Mouse (Mus musculus): ENCODE measurements at regions not wholly inside any gene's neighbourhood (a gene's known extent, or its start where the extent isn't known, plus 50 kb on each side); places are given as distances from the start of the nearest gene placed in this dataset.

DNA sequence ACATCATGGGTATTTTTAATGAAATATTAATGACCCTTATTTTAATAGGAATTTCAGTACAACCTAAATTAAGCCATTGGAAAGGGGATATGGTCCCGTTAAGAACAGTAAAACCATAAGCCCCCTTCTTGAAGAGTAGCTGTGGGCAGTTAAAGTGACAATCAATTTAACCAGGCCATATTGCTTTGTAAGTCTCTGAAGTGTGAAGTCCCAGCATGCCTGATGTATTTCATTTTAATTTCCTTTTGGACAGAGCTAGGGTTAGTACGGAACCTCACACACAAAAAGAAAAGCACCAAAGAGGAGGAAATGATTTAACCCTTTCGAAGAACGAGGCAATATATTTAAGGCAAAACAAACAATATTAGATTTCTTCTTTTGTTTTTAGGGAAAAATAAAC is 640.9 kb downstream of the Kcnj2 start:
- DNase-seq (ENCODE audit: low spot score in 2 of 2), result no peak

DNA sequence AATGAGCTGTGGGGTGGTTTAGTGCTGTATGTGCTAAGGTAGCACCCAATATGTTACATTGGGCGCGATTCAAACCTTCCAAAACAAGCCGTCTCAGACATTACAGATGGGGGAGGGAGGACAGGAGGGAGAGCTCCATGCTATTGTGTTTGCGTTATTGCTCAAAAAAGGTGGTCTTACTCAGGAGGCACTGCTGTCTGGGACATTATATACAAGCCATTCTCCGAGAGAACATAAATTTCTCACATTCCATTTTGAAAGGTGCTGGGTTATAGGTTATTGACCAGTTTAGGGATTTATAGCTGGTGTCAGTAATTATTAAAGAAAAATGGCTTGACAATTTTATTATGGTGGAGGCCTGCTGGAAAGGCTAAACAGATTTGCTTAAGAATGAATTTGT is 649.4 kb downstream of the Kcnj2 start:
- DNase-seq (ENCODE audit: low spot score in 2 of 2), result no peak

DNA sequence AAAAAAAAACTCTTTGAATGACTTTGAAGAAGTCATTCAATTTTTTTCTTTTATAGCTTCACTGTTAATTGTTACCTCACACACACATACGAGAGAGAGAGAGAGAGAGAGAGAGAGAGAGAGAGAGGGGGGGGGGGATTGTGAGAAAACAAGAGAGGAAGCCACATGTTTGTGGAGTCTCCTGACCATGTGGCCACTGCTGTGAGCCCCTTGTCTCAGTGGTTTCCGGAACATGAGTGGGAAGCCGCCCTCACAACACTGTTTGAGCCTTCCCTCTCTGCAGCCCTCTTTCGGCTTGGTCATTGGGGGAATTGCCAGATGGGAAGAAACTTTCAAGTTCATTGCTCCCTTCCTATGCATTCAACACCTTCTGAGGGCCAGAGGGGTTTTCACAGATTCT is 656.3 kb downstream of the Kcnj2 start:
- DNase-seq (ENCODE audit: low spot score in 2 of 2), result no peak

DNA sequence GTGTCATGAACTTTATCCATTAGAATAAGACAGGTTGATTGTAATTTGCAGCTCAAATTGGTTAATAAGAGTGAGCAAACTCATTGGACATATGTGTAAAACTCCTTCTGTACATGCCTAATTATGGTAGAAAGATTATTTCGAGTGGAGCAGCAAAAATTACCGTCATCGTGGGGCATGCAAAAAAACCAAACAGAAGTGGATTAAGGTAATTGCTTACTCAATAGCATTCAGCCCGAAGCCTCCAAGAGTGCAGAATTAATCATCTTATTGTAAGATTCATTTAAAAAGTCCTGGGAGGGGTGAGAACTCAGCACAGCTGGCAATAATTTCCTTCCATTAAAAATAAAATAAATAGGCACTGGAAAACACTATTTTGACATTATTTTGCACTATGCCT is 662.2 kb downstream of the Kcnj2 start:
- DNase-seq (ENCODE audit: low spot score in 2 of 2), result no peak

DNA sequence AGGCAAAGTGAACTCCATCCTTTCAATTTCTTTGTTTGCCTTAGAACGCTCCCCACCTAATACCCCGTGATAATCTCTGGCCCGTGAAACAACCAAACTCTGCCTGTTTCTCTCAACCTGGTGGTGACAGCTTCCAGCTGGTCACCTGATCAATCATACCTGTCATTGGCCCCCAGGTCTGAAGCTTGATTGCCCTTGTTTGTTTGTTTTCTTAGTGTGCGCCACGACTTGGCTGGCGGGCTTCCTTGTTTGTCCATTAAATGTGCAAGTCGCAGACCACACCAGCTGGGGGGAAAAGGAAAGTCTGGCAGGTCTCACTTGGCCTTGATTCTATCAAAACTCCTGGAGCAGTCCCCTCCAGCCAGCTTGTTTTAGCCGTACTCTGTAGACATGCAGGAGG is 666.1 kb downstream of the Kcnj2 start:
- DNase-seq (ENCODE audit: low spot score in 2 of 2), result no peak

DNA sequence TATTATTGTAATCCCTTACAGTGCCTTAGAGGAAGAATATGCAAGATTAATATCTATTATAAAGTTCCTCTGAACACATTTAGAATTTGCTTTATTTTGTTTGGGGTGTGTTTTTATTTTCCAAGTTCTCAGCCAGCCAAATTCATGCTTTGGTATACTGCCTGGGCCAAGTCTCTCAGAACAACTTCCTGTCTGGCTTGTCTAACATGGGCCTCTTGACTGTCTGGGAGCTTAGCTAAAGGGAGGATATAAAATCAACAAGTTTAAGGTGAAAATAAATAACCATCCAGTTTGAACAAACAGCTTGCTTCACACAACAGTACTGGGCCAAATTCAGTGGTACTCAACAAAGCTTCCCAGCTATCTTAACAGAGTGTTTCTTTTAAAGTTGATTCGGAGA is 669.5 kb downstream of the Kcnj2 start:
- DNase-seq (ENCODE audit: low spot score in 2 of 2), result no peak

DNA sequence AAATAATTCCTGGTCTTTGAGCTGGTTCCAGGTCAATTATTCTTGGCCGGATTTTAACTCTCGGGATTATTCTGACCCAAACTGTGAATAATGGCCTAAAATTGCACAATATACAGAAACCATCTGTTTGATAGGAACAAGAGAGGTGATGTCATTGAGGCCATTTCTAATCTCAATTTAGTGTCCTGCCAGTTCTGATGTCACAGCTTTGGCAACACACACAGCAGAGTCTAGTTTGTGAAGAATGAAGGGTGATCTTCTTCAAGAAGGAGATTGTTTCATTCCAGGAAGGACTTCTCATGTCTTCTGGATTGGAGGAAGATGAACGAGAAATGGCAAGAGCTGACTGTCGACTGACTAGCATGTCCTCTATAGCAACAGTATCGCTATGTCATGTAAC is 670.0 kb downstream of the Kcnj2 start:
- DNase-seq (ENCODE audit: low spot score in 2 of 2), result no peak

DNA sequence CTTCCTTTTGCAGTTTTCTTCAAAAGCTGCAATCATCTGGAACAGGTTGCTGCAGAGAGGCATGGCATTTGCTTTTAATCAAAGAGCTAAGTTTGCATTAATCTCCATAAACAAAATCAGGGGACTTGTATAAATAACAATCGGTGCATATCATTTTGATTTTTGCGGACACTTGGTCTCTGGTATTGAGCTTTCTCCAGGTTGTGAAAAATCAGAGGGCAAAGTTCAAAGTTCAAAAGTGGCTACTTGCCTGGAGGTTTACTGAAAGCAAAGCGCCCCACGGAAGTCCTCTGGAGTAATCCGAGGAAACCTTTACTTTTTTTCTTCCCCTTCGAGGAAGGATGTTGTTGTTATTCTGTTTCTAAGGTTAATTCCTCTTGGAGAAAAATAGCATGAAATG is 677.4 kb downstream of the Kcnj2 start:
- DNase-seq (ENCODE audit: low spot score in 2 of 2), result no peak

DNA sequence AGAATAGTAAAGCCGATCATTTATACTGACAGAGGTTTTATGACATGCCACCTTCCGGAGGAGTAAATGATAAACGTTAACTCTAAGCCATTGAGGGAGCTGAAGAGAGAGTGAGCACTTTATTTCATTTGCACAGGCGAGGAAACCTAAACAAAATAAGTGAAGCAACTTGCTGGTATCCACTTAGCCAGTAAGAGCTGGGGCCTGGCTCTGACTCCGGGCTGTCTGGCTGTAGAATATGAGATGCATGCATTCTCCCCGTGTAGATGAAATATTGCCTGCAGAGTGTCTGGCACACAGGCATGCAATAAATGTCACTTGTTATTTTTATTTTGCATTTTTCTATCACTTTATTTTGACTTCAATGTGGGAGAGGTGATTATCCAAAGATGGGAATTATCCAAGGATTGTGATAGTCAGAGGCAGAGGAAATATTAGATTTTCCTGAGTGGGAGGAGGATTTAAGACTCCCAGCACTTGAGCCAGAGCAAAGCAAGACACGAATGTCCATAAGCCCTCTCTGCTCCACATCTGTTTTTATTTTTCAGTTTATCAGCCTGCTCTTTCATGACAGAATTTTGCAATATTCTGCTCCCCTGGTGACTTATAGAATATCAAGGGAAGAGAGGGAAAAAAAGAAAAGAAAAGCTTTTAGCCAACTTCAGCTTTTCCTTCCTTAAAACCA is 681.4 kb downstream of the Kcnj2 start:
- DNase-seq (ENCODE audit: low spot score in 2 of 2), result no peak

DNA sequence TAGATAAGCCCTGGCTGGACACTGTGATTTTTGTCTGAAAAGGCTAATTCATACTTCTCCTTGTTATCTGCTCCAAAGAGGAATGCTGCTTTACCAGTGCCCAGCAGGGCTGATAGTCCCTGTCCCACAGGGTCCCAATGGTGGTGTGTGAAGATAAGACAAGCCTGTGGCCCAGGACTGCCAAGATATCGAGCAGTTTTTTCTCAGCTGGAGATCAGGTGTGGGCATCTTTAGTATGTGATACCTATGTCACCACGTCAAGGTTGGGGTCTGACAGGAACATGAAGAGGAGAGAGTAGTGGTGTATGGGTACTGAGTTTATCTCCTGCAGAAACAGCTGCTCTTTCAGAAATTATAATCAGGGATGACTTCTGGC is 682.0 kb downstream of the Kcnj2 start:
- no peak for DNase-seq (ENCODE audit: low spot score in 2 of 2)

DNA sequence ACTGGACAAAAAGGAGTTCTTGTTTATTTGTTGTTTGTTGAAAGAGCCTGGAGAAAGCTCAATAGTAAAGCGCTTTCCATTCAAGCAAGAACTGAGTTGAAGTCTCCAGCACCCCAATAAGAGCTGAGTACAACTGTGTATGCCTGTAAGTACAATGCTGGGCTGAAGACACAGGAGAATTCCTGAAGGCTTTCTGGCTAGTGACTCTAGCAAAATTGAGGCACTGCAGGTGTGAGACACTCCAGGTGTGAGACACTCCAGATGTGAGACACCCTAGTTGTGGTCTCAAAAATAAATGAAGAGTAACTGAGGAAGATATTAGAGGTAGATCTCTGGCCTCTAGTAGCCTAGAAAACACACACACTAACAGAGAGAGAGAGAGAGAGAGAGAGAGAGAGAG is 682.5 kb downstream of the Kcnj2 start:
- DNase-seq (ENCODE audit: low spot score in 2 of 2), result no peak

DNA sequence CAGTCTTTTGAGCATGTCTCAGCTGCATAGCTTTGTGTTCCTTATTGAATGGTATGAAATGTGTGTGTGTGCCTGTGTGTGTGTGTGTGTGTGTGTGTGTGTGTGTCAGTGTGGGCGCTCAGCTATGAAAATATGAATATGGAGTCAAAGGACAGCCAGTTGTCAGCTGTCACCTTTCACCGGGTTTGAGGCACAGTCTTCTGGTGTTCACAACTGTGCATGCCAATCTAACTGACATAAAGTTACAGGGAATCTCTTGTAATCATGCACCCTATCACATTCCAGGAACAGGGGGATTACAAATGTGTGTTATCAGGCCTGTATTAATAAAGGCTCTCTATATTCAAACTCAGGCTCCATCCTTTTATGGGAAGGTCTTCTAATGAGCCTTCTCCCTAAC is 688.8 kb downstream of the Kcnj2 start:
- DNase-seq (ENCODE audit: low spot score in 2 of 2), result no peak

DNA sequence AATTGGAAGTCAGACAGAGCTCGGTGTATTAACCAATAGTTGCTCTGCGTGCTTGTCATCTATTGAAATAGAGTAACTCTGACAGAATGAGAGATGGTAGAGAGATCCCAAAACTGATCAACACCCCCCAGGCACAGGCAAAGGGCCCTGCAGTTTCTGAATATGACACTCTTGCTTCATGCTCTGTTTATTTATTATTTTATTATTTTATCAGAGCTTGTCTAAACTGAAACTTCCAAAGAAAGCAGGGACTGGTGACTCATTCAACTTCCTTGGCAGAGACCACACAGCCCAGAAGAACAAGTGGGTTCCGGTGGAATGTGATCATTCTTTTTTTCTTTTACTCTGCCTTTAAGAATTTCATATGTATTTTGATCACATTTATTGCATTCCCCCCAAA is 697.1 kb downstream of the Kcnj2 start:
- DNase-seq (ENCODE audit: low spot score in 2 of 2), result no peak

DNA sequence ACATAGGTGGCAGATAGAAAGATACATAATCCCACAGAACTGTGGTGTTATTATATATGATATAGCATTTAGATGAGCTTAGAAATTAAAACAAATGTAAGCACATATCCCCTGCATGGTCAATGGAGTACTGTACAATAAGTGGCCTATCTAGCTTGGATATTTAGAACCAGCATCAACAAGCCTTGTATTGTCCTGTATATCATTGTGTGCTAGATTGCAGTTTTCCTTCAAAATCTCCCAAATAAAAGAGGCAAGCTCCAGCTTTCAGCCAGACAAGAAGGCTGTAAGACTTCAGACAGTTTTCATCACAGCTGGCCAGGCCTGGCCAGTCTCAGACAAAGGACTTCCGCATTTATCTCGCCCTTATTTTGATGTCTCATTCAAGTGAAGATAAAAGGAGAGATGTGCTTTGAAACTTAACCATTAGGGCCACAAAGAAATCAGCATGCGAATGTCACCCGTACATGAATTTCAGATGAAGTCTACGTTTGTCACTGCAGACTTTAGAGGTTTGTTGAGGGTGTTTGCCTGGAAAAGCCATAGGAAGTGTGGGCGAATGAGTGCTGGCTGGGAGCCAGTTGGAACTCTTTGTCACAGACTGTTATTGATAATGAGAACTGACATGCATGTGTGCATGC is 700.5 kb downstream of the Kcnj2 start:
- no peak for DNase-seq (ENCODE audit: low spot score in 2 of 2)

DNA sequence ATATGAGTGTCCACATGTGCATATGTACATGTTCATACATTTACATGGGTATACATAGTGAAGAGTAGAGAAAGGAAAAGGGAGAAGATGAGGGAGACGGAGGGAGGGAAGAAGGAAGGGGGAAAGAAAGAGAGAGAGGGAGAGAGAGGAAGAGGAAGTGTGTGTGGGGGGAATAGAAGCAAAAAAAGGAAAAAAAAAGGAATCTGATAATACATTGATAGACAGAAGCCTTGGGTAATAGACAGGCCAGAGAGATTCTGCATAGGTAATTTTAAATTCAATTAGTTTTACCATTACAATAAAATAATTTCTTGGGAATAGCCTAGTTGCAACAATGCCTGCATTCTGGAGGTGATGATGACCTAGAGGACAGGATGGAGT is 701.0 kb downstream of the Kcnj2 start:
- DNase-seq (ENCODE audit: low spot score in 2 of 2), result no peak

DNA sequence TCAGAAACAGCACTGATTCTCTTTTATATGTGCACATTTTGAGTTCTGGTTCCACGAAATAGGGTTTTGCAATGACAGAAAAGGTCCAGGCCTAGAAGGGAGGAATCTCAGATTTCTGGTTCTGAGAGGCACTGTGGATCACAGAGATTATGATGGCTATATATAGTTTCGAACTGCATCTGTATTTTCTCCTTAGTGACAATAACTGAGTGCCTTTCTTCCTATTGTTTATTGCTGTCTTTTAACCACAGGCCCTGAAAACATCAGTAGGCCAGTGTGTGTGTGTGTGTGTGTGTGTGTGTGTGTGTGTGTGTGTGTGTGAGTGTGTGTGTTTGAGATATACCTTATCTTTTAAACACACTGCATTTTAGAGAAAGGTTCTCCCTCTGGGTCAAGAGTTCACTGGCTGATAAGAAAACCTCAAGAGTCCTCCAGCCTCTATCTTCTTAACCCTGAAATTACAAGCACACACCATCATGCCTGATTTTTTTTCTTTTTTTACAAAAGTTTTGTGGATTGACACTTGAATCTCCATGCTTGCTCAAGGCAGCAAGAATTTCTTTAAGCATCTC is 708.2 kb downstream of the Kcnj2 start:
- no peak for DNase-seq (ENCODE audit: low spot score in 2 of 2)

DNA sequence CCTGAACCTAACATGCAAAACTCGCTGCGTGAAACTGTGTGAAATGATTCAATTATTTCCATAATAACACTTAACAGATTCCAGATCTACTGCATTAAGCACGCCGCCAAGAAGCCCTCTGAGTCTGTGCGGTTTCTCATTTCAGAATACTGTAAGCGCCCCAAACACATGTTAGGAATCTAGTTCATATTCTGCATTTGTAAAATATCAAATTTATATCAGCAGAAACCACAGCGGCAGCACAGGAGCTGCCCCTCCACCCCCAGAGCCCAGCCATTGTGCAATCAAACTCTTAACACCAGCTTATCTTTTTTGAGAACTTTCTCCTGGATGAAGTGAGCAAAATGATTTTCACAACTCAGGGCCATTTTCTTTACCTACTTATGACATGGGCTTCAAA is 715.4 kb downstream of the Kcnj2 start:
- DNase-seq (ENCODE audit: low spot score in 2 of 2), result no peak

DNA sequence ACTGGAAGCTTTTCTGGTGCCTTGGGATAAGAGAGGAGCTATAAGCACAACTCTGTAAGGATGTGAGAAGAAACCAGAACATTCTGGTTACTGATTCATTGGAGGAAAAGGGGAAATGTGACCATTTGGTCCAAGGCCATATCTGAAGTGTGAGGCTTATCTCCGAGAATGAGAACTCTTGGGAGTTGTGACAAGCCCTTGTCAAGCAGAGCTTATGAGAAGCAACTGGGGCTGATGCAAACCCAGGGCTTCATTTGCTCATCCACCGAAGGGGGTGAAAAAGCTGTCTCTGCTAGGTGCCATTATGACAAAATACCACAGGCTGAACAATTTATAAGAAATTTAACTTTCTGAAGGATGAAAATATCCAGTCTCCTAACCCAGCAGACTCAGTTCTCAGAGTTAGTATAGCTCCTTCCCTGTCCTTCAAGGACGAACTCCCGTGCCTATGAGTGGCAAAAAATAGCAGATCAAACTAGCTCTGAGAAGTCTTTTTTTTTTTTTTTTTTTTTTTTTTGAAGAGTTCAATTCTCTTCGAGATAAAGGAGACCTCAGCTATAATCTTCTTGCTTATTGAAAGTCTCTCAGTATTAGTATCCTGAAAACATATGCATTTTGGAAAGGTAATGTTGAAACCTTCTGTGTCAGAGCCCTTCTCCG is 725.4 kb downstream of the Kcnj2 start:
- DNase-seq (ENCODE audit: low spot score in 2 of 2), result no peak

DNA sequence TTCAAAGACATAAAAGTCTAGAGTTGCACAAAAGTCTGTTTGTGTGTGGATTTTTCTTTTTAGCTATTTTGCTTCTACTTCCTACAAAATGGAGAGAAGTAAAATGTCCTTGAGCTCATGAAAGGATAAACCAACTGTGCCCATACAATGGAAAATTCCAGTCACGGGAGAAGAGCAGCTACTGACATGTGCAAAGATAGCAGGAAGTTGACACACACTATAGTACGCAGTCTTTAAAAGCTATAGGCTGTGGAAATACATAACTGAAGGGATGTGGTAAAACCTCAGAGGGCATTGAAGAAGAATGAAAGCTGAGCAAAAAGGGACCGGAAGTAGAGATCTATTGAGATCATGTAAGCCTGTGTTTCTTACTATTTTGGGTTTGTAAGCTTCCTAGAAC is 735.1 kb downstream of the Kcnj2 start:
- DNase-seq (ENCODE audit: low spot score in 2 of 2), result peak; percentile 4 to 5

DNA sequence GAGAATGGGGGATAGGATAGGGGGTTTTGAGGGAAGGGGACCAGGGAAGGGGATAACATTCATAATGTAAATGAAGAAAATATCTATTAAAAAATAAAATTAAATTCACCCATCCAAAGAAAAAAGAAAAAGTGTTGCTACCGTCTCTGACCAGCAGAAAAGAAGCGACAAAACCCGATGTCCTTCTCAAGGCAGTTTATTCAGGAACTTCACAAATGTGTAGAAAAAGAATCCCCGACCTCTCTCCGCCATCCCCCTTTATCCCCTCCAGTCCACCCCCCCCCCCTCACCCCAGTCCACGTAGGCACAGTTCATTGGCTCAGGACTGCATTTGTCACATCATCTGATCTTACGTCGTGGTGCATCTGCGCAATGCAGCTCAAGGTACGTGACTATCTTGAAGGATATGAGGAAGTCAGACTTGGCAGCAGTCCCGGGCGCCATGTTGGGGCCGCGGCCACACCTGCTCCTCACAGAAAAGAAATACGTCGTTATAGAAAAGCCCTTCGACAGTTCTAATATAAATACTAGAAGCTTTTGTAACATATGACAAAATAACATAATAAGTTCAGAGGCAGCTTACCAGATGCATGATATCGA is 750.3 kb downstream of the Kcnj2 start:
- DNase-seq (ENCODE audit: low spot score in 2 of 2), result no peak

DNA sequence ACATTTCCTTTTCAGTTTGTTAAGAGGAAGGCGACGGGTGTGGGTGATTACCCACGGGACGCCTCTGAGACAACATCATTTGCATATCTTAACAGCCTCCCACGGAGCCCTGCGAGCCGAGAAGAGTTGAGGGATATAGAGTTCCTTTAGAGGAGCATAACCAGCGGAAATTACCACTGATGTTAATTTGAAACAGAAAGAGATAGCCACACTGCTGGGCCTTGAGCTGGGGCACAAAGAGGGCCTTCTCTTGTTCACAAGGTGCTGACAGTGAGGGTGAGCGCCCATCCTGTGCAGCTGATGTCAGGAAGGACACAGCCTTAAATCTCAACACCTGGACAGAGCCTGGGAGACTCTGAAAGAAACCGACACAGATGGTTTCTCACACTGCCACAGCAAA is 752.2 kb downstream of the Kcnj2 start:
- peak; percentile 63 to 77 for DNase-seq (ENCODE audit: low spot score in 2 of 2)

DNA sequence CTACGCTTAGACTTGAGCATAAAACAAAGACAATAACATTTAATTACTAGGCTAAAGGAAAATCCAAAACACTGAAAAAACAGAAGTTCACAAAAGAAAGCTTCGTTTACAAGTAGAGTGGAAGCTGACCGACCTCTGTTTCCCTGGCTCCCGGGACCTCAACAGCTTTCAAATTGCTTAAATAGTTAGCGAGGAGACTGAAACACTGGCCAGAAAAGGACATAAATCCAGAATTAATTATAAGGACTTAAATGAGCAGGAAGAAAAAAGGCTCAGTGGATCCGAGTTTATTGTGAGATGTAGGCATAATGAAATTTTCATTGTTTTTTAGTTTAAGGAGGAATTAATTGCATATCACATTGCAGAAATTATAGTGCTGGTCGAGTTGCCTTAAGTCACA is 754.4 kb downstream of the Kcnj2 start:
- no peak for DNase-seq (ENCODE audit: low spot score in 2 of 2)

DNA sequence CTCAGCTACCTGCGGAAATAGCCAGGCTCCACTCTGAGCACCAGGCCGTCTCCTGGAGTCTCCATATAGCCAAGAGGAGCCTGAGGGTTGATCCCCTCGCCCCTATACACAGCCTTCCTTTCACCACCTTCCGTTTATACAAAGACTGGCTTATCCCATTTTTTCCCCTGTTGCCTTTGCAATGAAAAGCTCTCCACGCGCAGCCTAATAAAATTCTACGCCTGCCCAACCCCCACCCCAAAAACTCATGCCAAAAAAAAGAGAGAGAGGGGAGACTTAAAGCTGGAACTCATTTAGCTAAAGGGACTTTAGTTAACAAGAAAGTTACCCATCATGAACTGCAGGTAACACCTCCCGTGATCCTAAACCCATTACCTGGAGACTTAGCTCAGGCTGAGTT is 762.5 kb downstream of the Kcnj2 start:
- DNase-seq (ENCODE audit: low spot score in 2 of 2), result no peak
